Mouse (Mus musculus) liver, embryonic 11.5 days (tissue): ENCODE results near the gene Tfcp2. TPM values are rescaled to one million over a fixed set of nuclear protein-coding genes. Genes with fewer than 3 reads are reported as not detected.
"Not testable (repeated sequence)": the region's sequence is repeated elsewhere in the genome, so short reads cannot be mapped to it uniquely, and the experiment has no call there.

ENCODE experiments used
- ATAC-seq: fragments of 200-750 bp; cut with Nextera tagmentation; replicated peaks from 2 replicates; pipeline ENCODE4 v1.8.0; 2017; ENCODE audit warnings: moderate number of reproducible peaks, mild to moderate bottlenecking, moderate TSS enrichment, moderate library complexity; ENCODE audit not compliant: low FRiP score
- DNase-seq: peaks from one replicate; pipeline ENCODE4 v3.0.0-alpha.2; 2017; ENCODE audit warnings: low spot score
- H3K27ac ChIP-seq: fragments of 300-500 bp; sonication (generic); 2 replicates; pipeline ENCODE4 v1.5.1; 2014; ENCODE audit warnings: mild to moderate bottlenecking, low read depth, low read length, control low read depth
- H3K27me3 ChIP-seq: fragments of 300-500 bp; sonication (generic); replicated peaks from 2 replicates; pipeline ENCODE4 v1.6.1; 2014; ENCODE audit warnings: low read length, mixed read lengths; ENCODE audit not compliant: control insufficient read depth, insufficient read depth
- H3K36me3 ChIP-seq: fragments of 300-500 bp; sonication (generic); 2 replicates; pipeline ENCODE4 v1.6.1; 2014; ENCODE audit warnings: mild to moderate bottlenecking, low read length, moderate library complexity, mixed read lengths; ENCODE audit not compliant: control insufficient read depth, insufficient read depth
- H3K4me1 ChIP-seq: fragments of 300-500 bp; sonication (generic); replicated peaks from 2 replicates; pipeline ENCODE4 v1.6.1; 2014; ENCODE audit warnings: low read length, mixed read lengths; ENCODE audit not compliant: control insufficient read depth, insufficient read depth
- H3K4me2 ChIP-seq: fragments of 300-500 bp; sonication (generic); 2 replicates; pipeline ENCODE4 v1.6.1; 2014; ENCODE audit warnings: mild to moderate bottlenecking, control low read depth, moderate library complexity
- H3K4me3 ChIP-seq: fragments of 300-500 bp; sonication (generic); 2 replicates; pipeline ENCODE4 v1.5.1; 2014; ENCODE audit warnings: low read depth, low read length, control low read depth
- H3K9ac ChIP-seq: fragments of 300-500 bp; sonication (generic); 2 replicates; pipeline ENCODE4 v1.6.1; 2014; ENCODE audit warnings: low read depth, low read length, control low read depth
- H3K9me3 ChIP-seq: fragments of 300-500 bp; sonication (generic); 2 replicates; pipeline ENCODE4 v1.6.1; 2016; ENCODE audit warnings: low read length, inconsistent platforms, mixed read lengths; ENCODE audit not compliant: control insufficient read depth
- WGBS: fragments of 180-500 bp; shearing (Covaris S2); extraction: QIAGEN DNeasy Blood & Tissue Kit; methylation state at CpG from one replicate; pipeline ENCODE4 v1.1.7; 2014; 5-methylcytosine and 5-hydroxymethylcytosine counted together
- polyA plus RNA-seq: library from polyadenylated mRNA; unstranded; fragments of >200 nt; fragmentation: Nextera tagmentation; extraction: Ambion mirVana; gene quantifications from 2 replicates; pipeline ENCODE4 v1.2.1, GENCODE M21; 2014

Gene Tfcp2
- polyA plus RNA-seq, 1 experiment from 2014 or later: 12.8 TPM

- 84% methylated on average over 2 of the region's 2 CpGs for WGBS
- H3K27ac ChIP-seq: no peak overlapping the region
- no peak overlapping the region for H3K4me3 ChIP-seq
- no peaks in the 10 kb centered on the region for H3K9me3 ChIP-seq
- no peaks in the 10 kb centered on the region for H3K4me1 ChIP-seq
- no peak overlapping the region for H3K9ac ChIP-seq
- DNase-seq: no peak
- ATAC-seq: no peak
- H3K36me3 ChIP-seq: no peaks in the 10 kb centered on the region
- H3K4me2 ChIP-seq: no peak overlapping the region
- no peaks in the 10 kb centered on the region for H3K27me3 ChIP-seq
These were observed 22.6 kb upstream of the Tfcp2 start for GRCm38 (mm10) chr15:100574378-100574777.

DNA sequence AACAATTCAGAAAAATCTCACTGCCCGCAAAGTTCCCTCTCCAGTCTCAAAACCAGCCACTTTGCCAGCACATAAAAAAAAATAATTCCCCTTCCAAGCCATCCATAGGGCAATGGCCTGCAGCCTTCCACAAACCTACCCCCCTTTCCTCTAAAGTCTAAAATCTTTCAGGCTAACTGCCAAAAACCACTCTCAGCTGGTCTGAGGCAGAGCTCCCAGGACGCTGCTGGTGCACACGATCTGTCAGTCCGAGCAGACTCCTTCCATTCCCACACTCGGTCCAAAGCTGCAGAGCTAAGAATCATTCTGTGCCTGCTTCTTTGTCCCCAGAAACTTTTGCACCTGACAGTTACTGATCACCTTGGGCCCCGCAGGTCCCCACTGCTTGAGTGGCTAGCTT is 22.1 kb upstream of the Tfcp2 start:
- H3K4me1 ChIP-seq: no peaks in the 10 kb centered on the region
- no peaks in the 10 kb centered on the region for H3K36me3 ChIP-seq
- no peak overlapping the region for H3K27ac ChIP-seq
- DNase-seq: no peak
- no peak for ATAC-seq
- H3K27me3 ChIP-seq: no peaks in the 10 kb centered on the region
- 67% methylated on average over 6 of the region's 6 CpGs for WGBS
- H3K9ac ChIP-seq: no peak overlapping the region
- no peak overlapping the region for H3K4me3 ChIP-seq
- H3K4me2 ChIP-seq: no peak overlapping the region
- H3K9me3 ChIP-seq: no peaks in the 10 kb centered on the region

GRCm38 (mm10) chr15:100569239-100569638 is 17.4 kb upstream of the Tfcp2 start:
- H3K9me3 ChIP-seq: no peaks in the 10 kb centered on the region
- no peak overlapping the region for H3K4me3 ChIP-seq
- H3K9ac ChIP-seq: no peak overlapping the region
- ATAC-seq (no peak), DNase-seq (no peak)
- WGBS: 63% methylated on average over 3 of the region's 3 CpGs
- H3K4me2 ChIP-seq: no peak overlapping the region
- no peaks in the 10 kb centered on the region for H3K27me3 ChIP-seq
- H3K36me3 ChIP-seq: no peaks in the 10 kb centered on the region
- no peaks in the 10 kb centered on the region for H3K4me1 ChIP-seq
- no peak overlapping the region for H3K27ac ChIP-seq

DNA sequence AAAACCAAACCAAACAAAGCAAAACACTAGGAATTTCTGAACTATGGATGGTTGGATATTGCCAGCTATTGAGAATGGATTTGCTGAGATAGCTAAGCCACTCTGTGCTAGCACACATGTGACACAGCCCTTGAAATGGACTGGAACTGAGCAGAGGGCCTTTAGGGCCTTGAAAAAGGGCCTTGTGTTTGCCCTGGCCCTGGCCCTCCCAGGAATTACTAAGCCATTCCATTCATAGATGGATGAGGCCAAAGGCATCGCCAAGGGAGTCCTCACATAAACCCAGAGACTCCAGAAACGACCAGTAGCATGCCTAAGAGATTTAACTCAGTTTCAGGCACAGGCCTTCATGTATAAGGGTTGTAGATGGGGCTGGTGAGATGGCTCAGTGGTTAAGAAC is 14.7 kb upstream of the Tfcp2 start:
- H3K27me3 ChIP-seq: no peaks in the 10 kb centered on the region
- ATAC-seq (no peak), DNase-seq (no peak)
- no peaks in the 10 kb centered on the region for H3K4me1 ChIP-seq
- H3K4me3 ChIP-seq: no peak overlapping the region
- no peak overlapping the region for H3K9ac ChIP-seq
- H3K36me3 ChIP-seq: no peaks in the 10 kb centered on the region
- no peaks in the 10 kb centered on the region for H3K9me3 ChIP-seq
- no peak overlapping the region for H3K4me2 ChIP-seq
- 67% methylated on average over 2 of the region's 2 CpGs for WGBS
- no peak overlapping the region for H3K27ac ChIP-seq

- Histone ChIP-seq H3K4me2 (peak overlapping the region; percentile 33; the same call in 1 of the 2 replicates), H3K9ac (no peak overlapping the region), H3K27ac (no peak overlapping the region), H3K4me1 (peaks cover 10% of the 10 kb centered on the region), H3K36me3 (no peaks in the 10 kb centered on the region), H3K4me3 (no peak overlapping the region), H3K27me3 (no peaks in the 10 kb centered on the region), H3K9me3 (no peaks in the 10 kb centered on the region)
- 54% methylated on average over 5 of the region's 5 CpGs for WGBS
- DNase-seq: no peak
- peak; percentile 91 for ATAC-seq
These were observed 6.1 kb upstream of the Tfcp2 start for GRCm38 (mm10) chr15:100557705-100558433.

GRCm38 (mm10) chr15:100556378-100556777 is 4.6 kb upstream of the Tfcp2 start:
- no peak overlapping the region for H3K4me2 ChIP-seq

GRCm38 (mm10) chr15:100555965-100556364 is 4.2 kb upstream of the Tfcp2 start:
- Histone ChIP-seq H3K4me2 (no peak overlapping the region), H3K4me1 (peaks cover 11% of the 10 kb centered on the region)

More at GRCm38 (mm10) chr15:100556378-100556777, 4.6 kb upstream of the Tfcp2 start:
- ATAC-seq (no peak), DNase-seq (no peak)
- Histone ChIP-seq H3K27me3 (no peaks in the 10 kb centered on the region), H3K9me3 (no peaks in the 10 kb centered on the region), H3K36me3 (no peaks in the 10 kb centered on the region), H3K9ac (no peak overlapping the region), H3K27ac (no peak overlapping the region), H3K4me3 (no peak overlapping the region), H3K4me1 (peaks cover 10% of the 10 kb centered on the region)
- 70% methylated on average over 9 of the region's 9 CpGs for WGBS

DNA sequence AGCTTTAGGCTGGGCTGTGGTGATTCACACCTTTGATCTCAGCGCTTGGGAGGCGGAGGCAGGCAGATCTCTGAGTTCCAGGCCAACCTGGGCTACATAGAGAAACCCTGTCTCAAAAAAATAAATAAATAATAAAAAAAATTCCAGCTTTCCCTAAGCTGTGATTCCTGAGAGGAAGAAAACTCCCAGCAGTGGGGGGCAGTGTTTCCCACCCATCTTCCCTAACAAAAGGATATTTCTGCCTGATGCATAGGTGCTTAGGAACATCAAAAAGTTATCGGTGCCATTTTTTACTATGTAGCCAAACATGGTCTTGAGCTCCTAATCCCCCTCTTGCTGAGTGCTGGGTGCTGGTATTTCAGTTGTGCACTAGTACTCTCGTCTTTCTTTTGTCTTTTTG is 1.5 kb downstream of the Tfcp2 start:
- no peak for DNase-seq
- Histone ChIP-seq H3K9me3 (no peaks in the 10 kb centered on the region), H3K4me3 (0 out of 2 replicates have a peak overlapping the region, but pooled peaks have one; percentile 90), H3K36me3 (peaks cover 4% of the 10 kb centered on the region; the same call in 1 of the 2 replicates), H3K4me2 (peak overlapping the region; percentile 92; the same call in 1 of the 2 replicates), H3K4me1 (peaks cover 3% of the 10 kb centered on the region; the same call in 1 of the 2 replicates), H3K9ac (no peak overlapping the region), H3K27me3 (no peaks in the 10 kb centered on the region), H3K27ac (no peak overlapping the region)
- no peak for ATAC-seq
- 94% methylated on average over 4 of the region's 4 CpGs for WGBS

More at GRCm38 (mm10) chr15:100555965-100556364, 4.2 kb upstream of the Tfcp2 start:
- 79% methylated on average over 5 of the region's 5 CpGs for WGBS
- no peaks in the 10 kb centered on the region for H3K36me3 ChIP-seq
- no peak overlapping the region for H3K4me3 ChIP-seq
- no peak for ATAC-seq
- H3K9me3 ChIP-seq: no peaks in the 10 kb centered on the region
- H3K27ac ChIP-seq: no peak overlapping the region
- no peaks in the 10 kb centered on the region for H3K27me3 ChIP-seq
- H3K9ac ChIP-seq: no peak overlapping the region
- no peak for DNase-seq

GRCm38 (mm10) chr15:100543651-100544030 is 8.2 kb downstream of the Tfcp2 start:
- not testable (repeated sequence) for H3K36me3 ChIP-seq

More at GRCm38 (mm10) chr15:100543651-100544030, 8.2 kb downstream of the Tfcp2 start:
- not testable (repeated sequence) for H3K4me2 ChIP-seq, DNase-seq, ATAC-seq, H3K9ac ChIP-seq, H3K27me3 ChIP-seq, H3K4me1 ChIP-seq, H3K9me3 ChIP-seq, H3K27ac ChIP-seq, H3K4me3 ChIP-seq
- WGBS: 95% methylated on average over 14 of the region's 14 CpGs
